Mouse (Mus musculus): ENCODE measurements at regions not wholly inside any gene's neighbourhood (a gene's known extent, or its start where the extent isn't known, plus 50 kb on each side); places are given as distances from the start of the nearest gene placed in this dataset.

DNA sequence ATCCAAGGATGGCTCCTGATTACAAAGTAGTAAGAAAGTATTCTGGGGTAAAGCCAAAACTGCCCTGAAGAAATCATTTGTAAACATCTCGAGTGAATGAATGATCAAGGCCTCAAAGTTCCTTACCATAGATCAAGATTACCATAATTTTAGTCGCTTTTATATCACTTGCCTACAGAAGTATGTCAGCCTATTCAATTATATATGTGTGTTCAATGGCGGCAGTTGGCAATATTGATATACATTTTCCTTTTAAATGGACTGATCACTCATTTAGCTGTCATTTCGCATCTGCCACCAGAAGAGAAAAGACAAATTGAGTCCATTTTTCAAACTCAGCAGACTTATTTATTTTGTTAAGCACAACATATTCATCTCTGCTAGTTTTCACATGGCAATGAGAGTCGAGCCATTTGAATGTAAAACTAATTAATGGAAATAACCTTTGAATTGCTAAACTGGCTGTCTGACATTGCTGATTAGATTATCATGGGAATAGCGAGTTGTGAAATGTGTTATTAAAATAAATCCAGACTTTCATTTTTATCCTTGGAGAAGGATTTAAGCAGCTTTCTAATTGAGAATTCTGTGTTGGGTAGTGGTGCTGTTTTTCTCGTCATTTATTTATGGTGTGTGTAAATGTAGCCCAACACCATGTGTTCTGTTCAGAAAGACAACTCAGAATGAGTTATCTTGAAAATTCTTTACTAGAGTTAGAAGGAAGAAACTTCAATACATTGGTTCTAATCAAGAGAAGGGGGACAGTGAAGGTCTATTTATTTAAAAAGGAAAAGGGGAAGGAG is 350.6 kb upstream of the Clec14a start:
- H3K4me3 ChIP-seq (ENCODE audit: low read depth, low read length), result no peak overlapping the region
- no peaks in the 10 kb centered on the region for H3K27me3 ChIP-seq (replicated peaks; ENCODE audit: control insufficient read depth, insufficient read depth, low read length)
- H3K36me3 ChIP-seq (ENCODE audit: control insufficient read depth, insufficient read depth, low read length), result no peaks in the 10 kb centered on the region
- no peak overlapping the region for H3K4me2 ChIP-seq (ENCODE audit: low read length)
- WGBS, result 81% methylated on average over 7 of the region's 7 CpGs
- ATAC-seq (replicated peaks; ENCODE audit: low FRiP score, low TSS enrichment, low read depth) (no peak), DNase-seq (ENCODE audit: low spot score) (no peak)
- no peak overlapping the region for H3K9ac ChIP-seq (ENCODE audit: low read length)
- H3K9me3 ChIP-seq (ENCODE audit: control insufficient read depth, low read length), result no peaks in the 10 kb centered on the region
- no peak overlapping the region for H3K27ac ChIP-seq (ENCODE audit: low read depth)
- H3K4me1 ChIP-seq (replicated peaks; ENCODE audit: control insufficient read depth, insufficient read depth, low read length), result no peaks in the 10 kb centered on the region

DNA sequence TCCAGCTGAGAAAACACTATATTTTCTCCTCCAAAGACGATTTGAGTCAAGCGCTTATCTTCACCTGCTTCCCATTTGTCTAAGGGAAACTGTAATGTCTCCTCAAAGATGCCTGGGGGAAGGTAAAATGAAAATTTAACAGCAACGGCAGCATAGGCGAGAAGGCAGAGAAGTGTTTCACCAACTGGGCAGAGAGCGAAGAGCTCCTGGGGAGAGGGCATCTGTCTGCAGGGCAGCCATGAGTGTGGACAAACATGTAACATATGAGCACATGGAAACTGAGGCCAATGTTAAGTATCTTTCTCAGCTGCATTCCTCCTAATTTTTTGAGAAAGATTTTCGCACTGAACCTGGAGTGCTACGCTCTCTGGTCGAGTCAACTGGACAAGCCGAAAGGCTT is 325.7 kb upstream of the Clec14a start:
- Histone ChIP-seq H3K27ac (ENCODE audit: low read depth) (no peak overlapping the region), H3K4me3 (ENCODE audit: low read depth, low read length) (no peak overlapping the region), H3K4me2 (ENCODE audit: low read length) (no peak overlapping the region), H3K4me1 (replicated peaks; ENCODE audit: control insufficient read depth, insufficient read depth, low read length) (no peaks in the 10 kb centered on the region), H3K9me3 (ENCODE audit: control insufficient read depth, low read length) (no peaks in the 10 kb centered on the region), H3K9ac (ENCODE audit: low read length) (no peak overlapping the region), H3K27me3 (replicated peaks; ENCODE audit: control insufficient read depth, insufficient read depth, low read length) (no peaks in the 10 kb centered on the region), H3K36me3 (ENCODE audit: control insufficient read depth, insufficient read depth, low read length) (no peaks in the 10 kb centered on the region)
- no peak for DNase-seq (ENCODE audit: low spot score)
- no peak for ATAC-seq (replicated peaks; ENCODE audit: low FRiP score, low TSS enrichment, low read depth)
- WGBS, result 94% methylated on average over 9 of the region's 9 CpGs

GRCm38 (mm10) chr12:58591480-58591829 is 322.4 kb upstream of the Clec14a start:
- Histone ChIP-seq H3K27me3 (replicated peaks; ENCODE audit: control insufficient read depth, insufficient read depth, low read length) (no peaks in the 10 kb centered on the region), H3K36me3 (ENCODE audit: control insufficient read depth, insufficient read depth, low read length) (no peaks in the 10 kb centered on the region), H3K9ac (ENCODE audit: low read length) (no peak overlapping the region), H3K4me2 (ENCODE audit: low read length) (no peak overlapping the region), H3K4me1 (replicated peaks; ENCODE audit: control insufficient read depth, insufficient read depth, low read length) (no peaks in the 10 kb centered on the region), H3K27ac (ENCODE audit: low read depth) (no peak overlapping the region), H3K4me3 (ENCODE audit: low read depth, low read length) (no peak overlapping the region), H3K9me3 (ENCODE audit: control insufficient read depth, low read length) (no peaks in the 10 kb centered on the region)
- 82% methylated on average over 3 of the region's 3 CpGs for WGBS
- ATAC-seq (replicated peaks; ENCODE audit: low FRiP score, low TSS enrichment, low read depth), result no peak
- no peak for DNase-seq (ENCODE audit: low spot score)

DNA sequence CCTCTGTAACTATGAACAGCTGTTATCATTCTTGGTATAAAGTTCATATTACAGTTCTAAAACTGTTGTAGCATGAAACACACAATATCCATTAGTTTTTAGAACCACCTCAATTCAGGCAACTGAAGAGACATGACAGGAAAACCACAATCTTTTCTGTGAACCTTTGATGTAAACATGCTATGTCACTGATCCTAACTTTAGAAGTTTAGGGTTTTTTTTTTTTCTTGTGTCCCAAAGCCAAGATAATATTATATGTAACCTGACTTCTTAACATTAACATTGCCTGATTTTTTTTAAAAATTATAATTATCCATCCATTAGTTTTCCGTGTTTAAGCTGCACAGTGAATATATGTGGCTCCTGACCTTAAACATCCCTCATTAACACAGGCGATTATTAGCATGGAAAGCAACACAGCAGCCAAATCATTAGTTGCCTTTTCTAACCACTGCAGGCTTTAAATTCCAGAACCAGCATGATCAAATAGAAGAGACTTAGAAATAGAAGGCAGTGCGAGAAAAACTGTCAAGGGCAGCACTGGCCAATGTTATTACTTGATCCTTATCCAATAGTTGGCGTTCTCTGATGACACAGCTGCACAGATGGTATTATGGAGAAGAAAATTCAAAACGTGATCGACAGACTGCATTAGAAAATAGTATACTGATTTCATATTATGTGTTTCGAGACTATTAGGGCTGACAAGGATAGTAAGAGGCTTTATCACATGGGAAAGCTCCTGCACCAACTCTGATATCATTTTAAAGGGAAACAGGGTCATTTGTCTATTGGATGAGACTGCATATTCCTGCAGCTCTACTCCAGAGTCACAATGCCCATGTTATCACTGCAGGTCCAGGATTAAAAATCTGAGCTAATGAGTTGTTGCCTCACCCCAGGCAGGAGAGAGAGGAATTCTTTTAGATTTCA is 321.7 kb upstream of the Clec14a start:
- Histone ChIP-seq H3K27ac (ENCODE audit: low read depth) (no peak overlapping the region), H3K4me1 (replicated peaks; ENCODE audit: control insufficient read depth, insufficient read depth, low read length) (no peaks in the 10 kb centered on the region), H3K9me3 (ENCODE audit: control insufficient read depth, low read length) (no peaks in the 10 kb centered on the region), H3K36me3 (ENCODE audit: control insufficient read depth, insufficient read depth, low read length) (no peaks in the 10 kb centered on the region), H3K27me3 (replicated peaks; ENCODE audit: control insufficient read depth, insufficient read depth, low read length) (no peaks in the 10 kb centered on the region), H3K4me3 (ENCODE audit: low read depth, low read length) (no peak overlapping the region), H3K9ac (ENCODE audit: low read length) (no peak overlapping the region), H3K4me2 (ENCODE audit: low read length) (no peak overlapping the region)
- no peak for DNase-seq (ENCODE audit: low spot score)
- 78% methylated on average over 7 of the region's 7 CpGs for WGBS
- ATAC-seq (replicated peaks; ENCODE audit: low FRiP score, low TSS enrichment, low read depth), result no peak

- no peak overlapping the region for H3K27ac ChIP-seq (ENCODE audit: low read depth)
- no peaks in the 10 kb centered on the region for H3K27me3 ChIP-seq (replicated peaks; ENCODE audit: control insufficient read depth, insufficient read depth, low read length)
- no peaks in the 10 kb centered on the region for H3K9me3 ChIP-seq (ENCODE audit: control insufficient read depth, low read length)
- ATAC-seq (replicated peaks; ENCODE audit: low FRiP score, low TSS enrichment, low read depth), result no peak
- H3K4me1 ChIP-seq (replicated peaks; ENCODE audit: control insufficient read depth, insufficient read depth, low read length), result no peaks in the 10 kb centered on the region
- no peak for DNase-seq (ENCODE audit: low spot score)
- no peak overlapping the region for H3K4me3 ChIP-seq (ENCODE audit: low read depth, low read length)
- 96% methylated on average over 5 of the region's 5 CpGs for WGBS
- H3K9ac ChIP-seq (ENCODE audit: low read length), result no peak overlapping the region
- no peaks in the 10 kb centered on the region for H3K36me3 ChIP-seq (ENCODE audit: control insufficient read depth, insufficient read depth, low read length)
- no peak overlapping the region for H3K4me2 ChIP-seq (ENCODE audit: low read length)
Measured at GRCm38 (mm10) chr12:58581811-58582572, 312.9 kb upstream of the Clec14a start.

- H3K4me2 ChIP-seq (ENCODE audit: low read length), result no peak overlapping the region
- no peak overlapping the region for H3K9ac ChIP-seq (ENCODE audit: low read length)
- H3K4me3 ChIP-seq (ENCODE audit: low read depth, low read length), result no peak overlapping the region
- 68% methylated on average over 1 of the region's 1 CpGs for WGBS
- H3K27me3 ChIP-seq (replicated peaks; ENCODE audit: control insufficient read depth, insufficient read depth, low read length), result no peaks in the 10 kb centered on the region
- H3K27ac ChIP-seq (ENCODE audit: low read depth), result no peak overlapping the region
- ATAC-seq (replicated peaks; ENCODE audit: low FRiP score, low TSS enrichment, low read depth) (no peak), DNase-seq (ENCODE audit: low spot score) (no peak)
- H3K36me3 ChIP-seq (ENCODE audit: control insufficient read depth, insufficient read depth, low read length), result no peaks in the 10 kb centered on the region
- no peaks in the 10 kb centered on the region for H3K9me3 ChIP-seq (ENCODE audit: control insufficient read depth, low read length)
- H3K4me1 ChIP-seq (replicated peaks; ENCODE audit: control insufficient read depth, insufficient read depth, low read length), result no peaks in the 10 kb centered on the region
Measured at GRCm38 (mm10) chr12:58569056-58569455, 300.0 kb upstream of the Clec14a start.

- no peak overlapping the region for H3K27ac ChIP-seq (ENCODE audit: low read depth)
- H3K4me3 ChIP-seq (ENCODE audit: low read depth, low read length), result no peak overlapping the region
- H3K36me3 ChIP-seq (ENCODE audit: control insufficient read depth, insufficient read depth, low read length), result no peaks in the 10 kb centered on the region
- H3K4me2 ChIP-seq (ENCODE audit: low read length), result no peak overlapping the region
- no peak for ATAC-seq (replicated peaks; ENCODE audit: low FRiP score, low TSS enrichment, low read depth)
- H3K4me1 ChIP-seq (replicated peaks; ENCODE audit: control insufficient read depth, insufficient read depth, low read length), result peaks cover 4% of the 10 kb centered on the region
- DNase-seq (ENCODE audit: low spot score), result no peak
- H3K9ac ChIP-seq (ENCODE audit: low read length), result no peak overlapping the region
- no peaks in the 10 kb centered on the region for H3K27me3 ChIP-seq (replicated peaks; ENCODE audit: control insufficient read depth, insufficient read depth, low read length)
- no peaks in the 10 kb centered on the region for H3K9me3 ChIP-seq (ENCODE audit: control insufficient read depth, low read length)
- WGBS, result 80% methylated on average over 5 of the region's 5 CpGs
Measured at GRCm38 (mm10) chr12:58560840-58561239, 291.8 kb upstream of the Clec14a start.

DNA sequence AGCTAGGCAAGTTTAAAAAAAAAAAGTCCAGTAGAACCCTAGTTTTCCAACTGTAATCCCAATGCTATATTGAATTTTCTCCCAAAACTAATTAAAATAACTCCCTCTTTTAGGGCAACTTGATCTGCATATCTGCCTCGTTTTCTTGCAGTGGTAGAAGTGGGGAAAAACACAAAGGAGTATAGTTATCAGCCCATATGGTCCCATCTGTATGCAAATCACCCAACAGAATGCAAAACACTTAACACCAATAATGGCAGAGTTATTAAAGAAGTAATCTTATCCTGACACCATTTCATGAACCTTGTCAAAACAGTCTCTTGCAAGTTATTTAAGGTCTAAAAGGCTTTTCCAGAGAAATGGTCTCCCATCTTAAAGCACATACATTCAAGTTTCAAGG is 290.7 kb upstream of the Clec14a start:
- no peak overlapping the region for H3K9ac ChIP-seq (ENCODE audit: low read length)
- H3K4me3 ChIP-seq (ENCODE audit: low read depth, low read length), result no peak overlapping the region
- H3K4me2 ChIP-seq (ENCODE audit: low read length), result no peak overlapping the region
- H3K36me3 ChIP-seq (ENCODE audit: control insufficient read depth, insufficient read depth, low read length), result no peaks in the 10 kb centered on the region
- no peak for ATAC-seq (replicated peaks; ENCODE audit: low FRiP score, low TSS enrichment, low read depth)
- peaks cover 4% of the 10 kb centered on the region for H3K4me1 ChIP-seq (replicated peaks; ENCODE audit: control insufficient read depth, insufficient read depth, low read length)
- H3K27me3 ChIP-seq (replicated peaks; ENCODE audit: control insufficient read depth, insufficient read depth, low read length), result no peaks in the 10 kb centered on the region
- H3K27ac ChIP-seq (ENCODE audit: low read depth), result no peak overlapping the region
- H3K9me3 ChIP-seq (ENCODE audit: control insufficient read depth, low read length), result no peaks in the 10 kb centered on the region
- no peak for DNase-seq (ENCODE audit: low spot score)
- WGBS, result 60% methylated on average over 1 of the region's 1 CpGs
